14 mouse cellular contexts compared by ENCODE assay signal in genomic region chr9:62372556-62373221, GRCm38 (mm10). TPM values are rescaled to one million over a fixed set of nuclear protein-coding genes. Genes with fewer than 3 reads are reported as not detected.
A peak's percentile ranks its signal among the peaks of the same experiment; 100 is the strongest.
DNase-seq lines count a peak whose midpoint lies in the region; ATAC-seq lines count a peak whose summit lies in the region.
"Had no signal": no experiment of that assay in that cellular context is flagged by ENCODE, and none has a peak within 500 bp of the region (broad histone marks: within the 10 kb centered on the region; RNA-seq: fewer than 3 reads in every experiment).

No protein-coding gene starts in this region.

- H3K4me2 ChIP-seq in heart, embryonic 13.5 days, result no peak overlapping the region
- no peak overlapping the region for H3K4me2 ChIP-seq in heart, embryonic 11.5 days
- no peak overlapping the region for H3K4me2 ChIP-seq in lung, embryonic 16.5 days (ENCODE audit: low read depth, low read length)
- H3K4me2 ChIP-seq in intestine, embryonic 14.5 days (ENCODE audit: low read length), result no peak overlapping the region

- peak overlapping the region; percentile 39; the same call in 1 of the 2 replicates for H3K27ac ChIP-seq in heart, embryonic 13.5 days (replicated peaks)
- H3K27ac ChIP-seq in heart, embryonic 11.5 days (ENCODE audit: low read depth, low read length), result no peak overlapping the region
- peak overlapping the region; percentile 47 for H3K27ac ChIP-seq in lung, embryonic 16.5 days (ENCODE audit: low read length)
- H3K27ac ChIP-seq in intestine, embryonic 14.5 days (ENCODE audit: low read depth), result peak overlapping the region; percentile 20; the same call in 1 of the 2 replicates
- no peak overlapping the region for H3K27ac ChIP-seq in limb, embryonic 10.5 days
- H3K27ac ChIP-seq: liver, embryonic 14.5 days had no signal

- H3K4me3 ChIP-seq in heart, embryonic 13.5 days, result no peak overlapping the region
- H3K4me3 ChIP-seq in heart, embryonic 11.5 days (ENCODE audit: low read depth, low read length), result no peak overlapping the region
- H3K4me3 ChIP-seq in lung, embryonic 16.5 days (ENCODE audit: low read length), result no peak overlapping the region
- H3K4me3 ChIP-seq in intestine, embryonic 14.5 days (ENCODE audit: low read depth, low read length), result no peak overlapping the region
- H3K4me3 ChIP-seq in limb, embryonic 10.5 days, result no peak overlapping the region
- H3K4me3 ChIP-seq: erythroblast, embryonic 14.5 days; midbrain, embryonic 10.5 days had no signal

- no peak overlapping the region for H3K9ac ChIP-seq in heart, embryonic 13.5 days
- H3K9ac ChIP-seq in heart, embryonic 11.5 days (ENCODE audit: low read depth, low read length), result no peak overlapping the region
- H3K9ac ChIP-seq in lung, embryonic 16.5 days (ENCODE audit: low read length), result 0 out of 2 replicates have a peak overlapping the region, but pooled peaks have one; percentile 5
- H3K9ac ChIP-seq in intestine, embryonic 14.5 days (ENCODE audit: low read length), result no peak overlapping the region
- H3K9ac ChIP-seq: liver, embryonic 14.5 days had no signal

- H3K4me1 ChIP-seq in heart, embryonic 13.5 days, result peaks cover 68% of the 10 kb centered on the region
- H3K4me1 ChIP-seq in heart, embryonic 11.5 days (ENCODE audit: control insufficient read depth, insufficient read depth, low read length), result peaks cover 45% of the 10 kb centered on the region
- peaks cover 73% of the 10 kb centered on the region for H3K4me1 ChIP-seq in lung, embryonic 16.5 days (replicated peaks; ENCODE audit: control insufficient read depth, insufficient read depth, low read length)
- peaks cover 29% of the 10 kb centered on the region for H3K4me1 ChIP-seq in intestine, embryonic 14.5 days (replicated peaks; ENCODE audit: control insufficient read depth, insufficient read depth, low read length)
- peaks cover 53% of the 10 kb centered on the region for H3K4me1 ChIP-seq in limb, embryonic 10.5 days

- DNase-seq in lung, postnatal 25 days (ENCODE audit: low spot score), result no peak
- no peak for DNase-seq in intestine, embryonic 14.5 days (ENCODE audit: low spot score)
- DNase-seq in frontal cortex, postnatal 14 days (ENCODE audit: low spot score in 2 of 2), result no peak
- no peak for DNase-seq in limb, embryonic 10.5 days (ENCODE audit: low spot score)
- DNase-seq: kidney, adult 8-10 months; right cerebral cortex, adult 18-20 months; spleen, adult 18-20 months had no signal

- no peaks in the 10 kb centered on the region for H3K27me3 ChIP-seq in heart, embryonic 13.5 days (replicated peaks)
- H3K27me3 ChIP-seq in heart, embryonic 11.5 days (ENCODE audit: control insufficient read depth, insufficient read depth, low read length), result no peaks in the 10 kb centered on the region
- H3K27me3 ChIP-seq in lung, embryonic 16.5 days (ENCODE audit: control insufficient read depth, insufficient read depth, low read depth, low read length), result no peaks in the 10 kb centered on the region
- no peaks in the 10 kb centered on the region for H3K27me3 ChIP-seq in intestine, embryonic 14.5 days (replicated peaks; ENCODE audit: control insufficient read depth, insufficient read depth, low read length)
- no peaks in the 10 kb centered on the region for H3K27me3 ChIP-seq in limb, embryonic 10.5 days (ENCODE audit: low read depth, poor library complexity, severe bottlenecking)

- peaks cover 58% of the 10 kb centered on the region for H3K36me3 ChIP-seq in heart, embryonic 13.5 days
- H3K36me3 ChIP-seq in heart, embryonic 11.5 days (ENCODE audit: control insufficient read depth, insufficient read depth, low read length), result peaks cover 26% of the 10 kb centered on the region
- peaks cover 23% of the 10 kb centered on the region for H3K36me3 ChIP-seq in lung, embryonic 16.5 days (ENCODE audit: control insufficient read depth, insufficient read depth, low read length)
- H3K36me3 ChIP-seq in intestine, embryonic 14.5 days (ENCODE audit: control insufficient read depth, insufficient read depth, low read length), result peaks cover 55% of the 10 kb centered on the region
- H3K36me3 ChIP-seq in limb, embryonic 10.5 days, result peaks cover 96% of the 10 kb centered on the region

- 77% methylated on average over 9 of the region's 9 CpGs for WGBS in heart, embryonic 13.5 days
- 79% methylated on average over 9 of the region's 9 CpGs for WGBS in heart, embryonic 11.5 days (ENCODE audit: insufficient replicate concordance)
- 77% methylated on average over 9 of the region's 9 CpGs for WGBS in lung, embryonic 16.5 days
- WGBS in intestine, embryonic 14.5 days, result 79% methylated on average over 9 of the region's 9 CpGs
- 86% methylated on average over 9 of the region's 9 CpGs for WGBS in limb, embryonic 10.5 days

- no peak for ATAC-seq in heart, embryonic 13.5 days (ENCODE audit: extremely low read depth, insufficient number of reproducible peaks, low FRiP score, low TSS enrichment)
- ATAC-seq in heart, embryonic 11.5 days (replicated peaks; ENCODE audit: insufficient number of reproducible peaks, low FRiP score, low TSS enrichment), result no peak
- ATAC-seq in lung, embryonic 16.5 days (ENCODE audit: low read depth), result no peak
- ATAC-seq in intestine, embryonic 14.5 days (replicated peaks; ENCODE audit: low FRiP score, low TSS enrichment, low read depth), result no peak

- no peaks in the 10 kb centered on the region for H3K9me3 ChIP-seq in heart, embryonic 13.5 days
- no peaks in the 10 kb centered on the region for H3K9me3 ChIP-seq in heart, embryonic 11.5 days (replicated peaks; ENCODE audit: control insufficient read depth, low read length)
- H3K9me3 ChIP-seq in lung, embryonic 16.5 days (ENCODE audit: control insufficient read depth, low read length), result no peaks in the 10 kb centered on the region
- H3K9me3 ChIP-seq in intestine, embryonic 14.5 days (ENCODE audit: control insufficient read depth, low read length), result no peaks in the 10 kb centered on the region
- no peaks in the 10 kb centered on the region for H3K9me3 ChIP-seq in limb, embryonic 10.5 days (replicated peaks)
- H3K9me3 ChIP-seq: hindbrain, embryonic 10.5 days; midbrain, embryonic 10.5 days had no signal

RNA-seq across cellular contexts. Expression of gene Anp32a, which starts 31.6 kb away (rescaled TPM):
- polyA plus RNA-seq in heart, embryonic 13.5 days (2015; fragmentation: Nextera tagmentation; extraction: Ambion mirVana), result 150 and 157 TPM in 2 replicates
- 108 and 120 TPM in 2 replicates for polyA plus RNA-seq in heart, embryonic 11.5 days (2014; fragmentation: Nextera tagmentation; extraction: Ambion mirVana)
- polyA plus RNA-seq in lung, embryonic 16.5 days (2015; fragmentation: Nextera tagmentation; extraction: Ambion mirVana), result 195 and 205 TPM in 2 replicates
- 99.8 and 103 TPM in 2 replicates for polyA plus RNA-seq in intestine, embryonic 14.5 days (2014; fragmentation: Nextera tagmentation; extraction: Ambion mirVana)
- polyA plus RNA-seq in limb, embryonic 10.5 days (2016; fragmentation: Nextera tagmentation; extraction: Ambion mirVana), result 240 and 246 TPM in 2 replicates

Comparison
In these comparisons a context has a peak if more than half of its experiments do, and no peak if none do; other contexts are left out.
1. H3K27ac ChIP-seq: peak in heart, embryonic 13.5 days (single experiment), lung, embryonic 16.5 days (single experiment) and intestine, embryonic 14.5 days (single experiment); none in heart, embryonic 11.5 days (single experiment) and limb, embryonic 10.5 days (single experiment).